Mouse (Mus musculus): ENCODE results near the gene Ythdc1.
A peak's percentile ranks its signal among the peaks of the same experiment; 100 is the strongest.
"Not testable (repeated sequence)": the region's sequence is repeated elsewhere in the genome, so short reads cannot be mapped to it uniquely, and the experiment has no call there.

The Ythdc1 gene

GRCm38 (mm10) chr5:86803962-86804940 is at the start of gene Ythdc1:
TSS of gene Ythdc1 (plus strand) at chr5:86804221.
- peak; percentile 94 for DNase-seq (ENCODE audit: low read depth, low spot score)

DNA sequence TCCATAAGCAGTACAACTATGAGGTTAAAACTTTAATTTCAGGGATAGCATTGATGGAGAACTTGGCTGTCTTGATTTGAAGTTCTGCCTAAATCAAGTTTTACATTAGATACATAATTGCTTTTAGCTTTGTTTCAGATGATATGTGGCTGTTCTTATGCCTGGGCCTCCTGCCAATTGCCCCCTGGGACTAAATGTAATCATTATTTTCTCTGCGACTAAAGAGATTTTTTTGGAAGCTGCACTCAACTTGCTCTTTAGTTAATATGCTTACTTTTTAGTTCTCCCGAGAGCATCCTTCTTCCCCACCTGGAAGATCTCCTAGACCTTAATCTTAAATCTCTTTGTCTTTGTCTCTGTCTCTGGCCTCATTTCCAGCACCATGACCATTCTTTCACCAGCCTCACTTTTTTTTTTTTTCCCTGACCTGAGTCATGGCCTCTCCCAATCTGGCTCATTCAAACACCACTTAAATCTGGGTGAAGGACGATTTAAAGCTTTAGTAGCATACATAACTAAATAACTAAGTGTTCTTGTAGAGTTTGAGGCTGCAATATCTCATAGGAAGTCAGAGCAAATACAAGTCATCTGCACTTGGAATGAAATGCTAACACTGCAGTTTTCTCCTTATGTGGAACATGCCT is 34.9 kb upstream of the Ythdc1 start:
- no peak for DNase-seq (ENCODE audit: low read depth, low spot score)

GRCm38 (mm10) chr5:86771010-86771409 is 33.0 kb upstream of the Ythdc1 start:
- DNase-seq (ENCODE audit: low read depth, low spot score): no peak

GRCm38 (mm10) chr5:86776941-86777340 is 27.1 kb upstream of the Ythdc1 start:
- DNase-seq (ENCODE audit: low read depth, low spot score): no peak

- no peak for DNase-seq (ENCODE audit: low read depth, low spot score)
Observed at GRCm38 (mm10) chr5:86778471-86778870, 25.6 kb upstream of the Ythdc1 start.

GRCm38 (mm10) chr5:86783059-86783458 is 21.0 kb upstream of the Ythdc1 start:
- no peak for DNase-seq (ENCODE audit: low read depth, low spot score)

DNA sequence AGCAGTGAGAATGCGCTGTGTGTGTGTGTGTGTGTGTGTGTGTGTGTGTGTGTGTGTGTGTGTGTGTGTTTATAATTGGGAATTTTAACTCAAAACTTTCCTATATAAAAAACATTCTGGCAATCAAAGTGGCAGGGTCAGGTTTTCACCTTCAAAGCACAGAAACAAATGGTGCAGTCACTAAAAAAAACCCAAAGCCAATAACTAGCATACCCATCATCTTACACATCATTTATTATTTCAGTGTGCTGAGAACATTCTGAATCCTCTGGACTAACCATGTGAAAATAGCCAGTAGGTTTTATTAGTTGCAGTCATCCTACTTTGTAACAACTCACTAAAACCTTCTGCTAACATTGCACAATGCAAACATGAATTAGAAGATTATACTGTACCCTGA is 19.8 kb upstream of the Ythdc1 start:
- peak; percentile 34 for DNase-seq (ENCODE audit: low read depth, low spot score)

- DNase-seq (ENCODE audit: low read depth, low spot score): no peak
Observed at GRCm38 (mm10) chr5:86786798-86787197, 17.2 kb upstream of the Ythdc1 start.

DNA sequence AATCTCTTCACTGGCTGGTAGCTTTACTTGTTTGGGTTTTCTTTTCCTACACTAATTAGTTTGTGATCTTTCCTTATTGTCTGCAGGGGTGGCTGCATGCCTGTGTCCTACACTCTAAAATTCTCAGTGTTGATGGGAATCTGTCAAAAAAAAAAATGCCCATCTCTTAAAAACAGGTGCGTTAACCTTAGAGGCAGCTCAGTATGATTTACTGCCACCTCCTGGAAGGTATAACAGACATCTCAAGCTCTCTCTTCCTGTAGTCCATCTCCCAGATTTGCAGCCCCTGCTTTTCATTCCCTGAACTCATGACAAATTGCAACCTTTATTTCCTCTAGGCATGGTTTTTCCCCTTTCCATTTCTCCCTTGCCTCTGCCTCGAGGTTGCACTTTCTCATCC is 14.1 kb upstream of the Ythdc1 start:
- no peak for DNase-seq (ENCODE audit: low read depth, low spot score)

DNA sequence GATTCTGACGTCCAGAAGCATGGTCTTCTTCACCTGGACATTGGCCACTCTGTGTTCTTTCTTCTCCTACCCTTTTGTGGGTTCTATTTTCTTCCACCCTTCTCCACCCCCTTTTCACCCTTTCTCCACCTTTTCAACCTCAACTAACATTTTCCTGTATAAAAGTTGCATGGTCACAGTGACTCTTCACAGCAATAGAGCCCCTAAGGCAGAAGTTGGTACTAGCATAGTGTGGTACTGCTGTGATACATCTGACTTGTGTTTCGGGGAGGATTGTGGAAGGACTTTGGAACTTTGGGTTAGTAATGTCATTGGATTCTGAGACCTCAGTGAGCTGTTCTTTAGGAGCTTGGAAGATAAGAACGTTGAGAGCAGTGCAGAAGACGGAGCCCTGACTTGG is 11.8 kb upstream of the Ythdc1 start:
- no peak for DNase-seq (ENCODE audit: low read depth, low spot score)

DNA sequence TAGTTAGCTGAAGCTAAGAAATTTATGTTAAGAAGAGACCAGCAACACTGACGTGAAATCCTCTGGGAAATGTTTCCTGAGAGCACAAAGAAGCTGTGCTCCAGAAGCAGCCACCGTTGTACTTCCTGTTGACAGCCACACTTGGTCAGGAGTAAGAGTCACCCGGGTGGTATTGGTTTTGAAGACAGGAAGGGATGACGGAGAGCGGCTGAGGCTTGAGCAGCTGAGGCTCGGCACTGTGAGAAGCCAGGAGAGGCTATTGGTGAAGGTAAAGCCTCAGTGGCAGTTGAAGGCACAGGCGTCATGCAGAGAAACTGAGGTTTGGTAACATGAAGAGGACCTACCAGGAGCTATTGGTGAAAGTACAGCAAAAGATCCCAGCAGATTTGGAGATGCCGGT is 11.2 kb upstream of the Ythdc1 start:
- no peak for DNase-seq (ENCODE audit: low read depth, low spot score)

DNA sequence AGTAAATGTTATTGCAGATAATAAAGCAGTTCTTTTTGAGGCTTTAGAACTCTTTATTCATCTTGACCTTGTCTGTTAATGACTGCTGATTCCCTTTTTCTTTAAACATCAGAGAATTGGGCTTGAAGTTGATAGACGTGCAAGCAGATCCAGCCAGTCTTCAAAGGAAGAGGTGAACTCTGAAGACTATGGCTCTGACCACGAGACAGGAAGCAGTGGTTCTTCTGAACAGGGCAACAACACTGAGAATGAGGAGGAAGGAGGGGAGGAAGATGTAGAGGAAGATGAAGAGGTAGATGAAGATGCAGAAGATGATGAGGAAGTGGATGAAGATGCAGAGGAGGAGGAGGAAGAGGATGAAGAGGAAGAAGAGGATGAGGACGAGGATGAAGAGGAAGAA is 12.8 kb downstream of the Ythdc1 start:
- DNase-seq (ENCODE audit: low read depth, low spot score): no peak

GRCm38 (mm10) chr5:86836378-86836777 is 32.4 kb downstream of the Ythdc1 start:
- DNase-seq (ENCODE audit: low read depth, low spot score): not testable (repeated sequence)

DNA sequence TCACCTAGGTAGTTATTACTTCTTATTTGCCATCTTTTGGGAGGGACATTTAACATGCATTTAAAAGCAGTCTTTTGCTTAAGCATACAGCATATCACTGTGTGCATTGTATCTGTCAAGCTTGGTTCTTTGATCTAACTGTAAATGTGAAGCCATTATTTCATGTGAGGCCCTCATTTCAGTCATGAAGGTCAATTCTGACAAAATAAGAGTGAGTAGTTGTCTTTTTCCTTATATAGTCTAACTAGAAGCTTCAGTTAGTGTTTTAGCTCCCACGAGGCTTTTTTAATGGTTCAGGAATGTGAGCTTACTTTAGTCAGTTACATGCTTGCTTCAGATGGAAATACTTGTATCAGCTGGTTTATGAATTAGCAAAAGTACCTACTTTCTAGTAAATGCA is 34.1 kb downstream of the Ythdc1 start:
- DNase-seq (ENCODE audit: low read depth, low spot score): no peak

GRCm38 (mm10) chr5:86839472-86839871 is 35.5 kb downstream of the Ythdc1 start:
- DNase-seq (ENCODE audit: low read depth, low spot score): no peak

DNA sequence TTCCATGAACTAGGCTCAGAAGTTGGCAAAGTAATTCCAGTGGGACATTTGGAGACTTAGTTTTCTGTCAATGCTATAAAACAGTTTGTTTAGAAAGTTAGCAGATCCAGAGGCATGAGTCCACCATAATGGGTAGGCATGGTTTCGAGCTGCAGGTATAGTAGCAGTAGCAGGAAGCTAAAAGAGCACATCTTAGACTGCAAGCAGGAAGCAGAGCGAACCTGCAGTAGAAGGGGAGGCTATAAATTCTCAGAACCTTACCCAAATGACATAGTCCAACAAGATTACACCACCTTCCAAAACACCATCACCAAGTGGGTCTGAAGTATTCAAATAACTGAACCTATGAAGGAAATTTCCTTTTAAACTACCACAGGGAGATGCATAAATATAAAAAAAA is 36.2 kb downstream of the Ythdc1 start:
- no peak for DNase-seq (ENCODE audit: low read depth, low spot score)

DNA sequence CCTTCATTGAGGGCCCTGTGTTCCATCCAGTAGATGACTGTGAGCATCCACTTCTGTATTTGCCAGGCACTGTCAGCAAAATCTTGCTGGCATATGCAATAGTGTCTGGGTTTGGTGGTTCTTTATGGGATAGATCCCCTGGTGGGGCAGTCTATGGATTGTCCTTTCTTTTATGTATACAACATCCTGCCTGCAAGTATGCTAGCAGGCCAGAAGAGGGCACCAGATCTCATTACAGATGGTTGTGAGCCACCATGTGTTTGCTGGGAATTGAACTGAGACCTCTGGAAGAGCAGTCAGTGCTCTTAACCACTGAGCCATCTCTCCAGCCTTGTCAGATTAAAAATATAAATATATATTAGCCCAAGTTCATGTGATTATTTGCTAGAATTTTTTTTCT is 37.2 kb downstream of the Ythdc1 start:
- not testable (repeated sequence) for DNase-seq (ENCODE audit: low read depth, low spot score)

DNA sequence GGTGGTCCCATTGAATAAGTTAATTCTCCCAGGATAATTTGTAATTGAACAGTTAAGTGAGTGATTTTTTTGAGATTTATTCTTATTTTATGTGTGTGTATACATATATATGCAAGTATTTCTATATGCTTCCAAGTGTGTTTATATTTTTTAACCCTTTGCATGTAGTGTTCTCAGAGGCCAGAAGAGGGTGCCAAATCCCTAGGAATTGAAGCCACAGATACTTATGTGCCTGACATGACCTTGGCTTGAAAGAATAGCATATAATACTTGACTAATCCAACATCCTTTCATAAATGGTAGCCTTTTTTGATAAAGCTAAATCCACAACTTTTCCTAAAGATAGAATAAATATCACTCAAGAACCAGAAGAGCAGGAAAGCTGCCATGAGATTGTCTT is 46.1 kb downstream of the Ythdc1 start:
- DNase-seq (ENCODE audit: low read depth, low spot score): peak; percentile 30

DNA sequence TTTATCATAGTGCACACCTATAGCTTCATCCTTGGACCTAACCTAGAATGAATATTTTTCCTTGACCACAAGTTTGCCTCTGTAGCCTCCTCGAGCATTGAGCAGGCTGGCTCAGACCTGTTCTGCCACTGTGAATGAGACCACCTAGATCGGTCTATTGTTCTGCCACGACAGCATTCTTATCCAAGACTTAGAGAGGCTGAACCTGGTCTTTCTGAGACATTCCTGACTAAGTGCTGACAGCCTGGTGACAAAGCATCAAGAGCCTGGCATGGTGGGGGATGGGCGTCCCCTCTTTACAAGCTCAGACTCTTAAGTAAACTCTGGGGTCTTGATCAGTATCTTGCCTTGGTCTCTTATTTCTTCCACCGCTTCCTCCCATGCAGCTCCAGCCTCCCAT is 47.6 kb downstream of the Ythdc1 start:
- DNase-seq (ENCODE audit: low read depth, low spot score): no peak

DNA sequence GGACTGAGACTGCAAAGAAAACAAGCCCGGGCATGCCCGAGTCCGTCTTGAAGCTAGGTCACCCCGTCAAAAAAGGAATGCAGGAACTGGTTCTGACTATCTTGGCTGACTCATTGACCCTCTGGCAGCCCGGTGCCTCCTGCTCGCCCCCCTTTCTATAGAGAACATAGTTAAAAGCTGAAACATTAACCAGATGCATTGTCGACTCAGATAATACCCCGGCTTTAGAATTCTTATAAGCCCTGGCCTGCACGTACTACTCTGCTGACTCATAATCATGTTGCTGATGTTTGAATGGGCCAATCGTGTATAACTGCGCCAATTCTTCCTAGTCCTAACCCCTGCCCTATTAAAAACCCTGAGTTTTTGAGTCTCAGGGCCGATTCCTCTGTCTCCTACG is 52.5 kb downstream of the Ythdc1 start:
- not testable (repeated sequence) for DNase-seq (ENCODE audit: low read depth, low spot score)

DNA sequence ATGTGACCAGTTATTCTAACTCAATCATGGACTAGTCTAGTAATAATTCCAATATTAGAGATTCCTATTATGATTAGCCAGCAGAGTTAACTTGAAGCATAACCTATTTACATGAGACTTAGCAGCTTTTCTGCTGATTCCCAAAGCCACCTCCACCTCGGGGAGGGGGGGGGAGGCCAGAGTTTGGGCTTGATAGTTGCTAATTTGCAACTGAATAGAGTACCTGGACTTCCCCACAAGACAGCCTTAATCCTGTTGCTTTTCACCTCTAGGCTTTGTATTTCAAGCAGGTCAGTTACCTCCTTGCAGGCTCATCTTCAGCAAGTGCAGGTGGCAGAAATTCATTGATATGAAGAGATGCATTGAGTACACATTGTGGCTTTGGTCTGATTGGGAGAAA is 53.7 kb downstream of the Ythdc1 start:
- DNase-seq (ENCODE audit: low read depth, low spot score): no peak

- no peak for DNase-seq (ENCODE audit: low read depth, low spot score)
Observed at GRCm38 (mm10) chr5:86858336-86858735, 54.3 kb downstream of the Ythdc1 start.

DNA sequence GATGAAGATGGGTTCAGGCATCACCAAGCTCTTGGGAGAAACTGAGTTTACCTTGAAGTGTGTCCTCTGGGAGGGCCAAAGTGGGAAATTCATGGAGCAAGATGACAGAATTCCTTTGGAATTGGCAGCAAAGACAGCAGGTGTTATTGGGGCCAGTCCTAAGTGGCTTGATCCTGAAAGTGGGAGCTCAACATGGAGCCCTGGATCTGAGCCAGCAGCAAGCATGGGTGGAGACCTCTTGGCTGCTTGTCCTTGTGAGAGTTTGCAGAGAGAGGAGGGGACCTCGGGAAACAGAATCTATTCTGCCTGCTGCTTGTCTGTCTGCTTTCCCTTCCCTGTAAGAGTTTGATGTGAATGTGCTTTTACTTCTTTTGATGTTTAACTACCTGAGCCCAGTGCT is 67.9 kb downstream of the Ythdc1 start:
- DNase-seq (ENCODE audit: low read depth, low spot score): no peak
